Mouse (Mus musculus): ENCODE data around the gene Npff.

Npff gene

GRCm38 (mm10) chr15:102524892-102525485 is at the start of gene Npff:
Npff (minus strand) TSS chr15:102524942.
- peak; percentile 73 for DNase-seq

GRCm38 (mm10) chr15:102572081-102572480 is 47.3 kb upstream of the Npff start:
- no peak for DNase-seq

GRCm38 (mm10) chr15:102567849-102568248 is 43.1 kb upstream of the Npff start:
- DNase-seq = no peak

- DNase-seq = no peak
Observed at GRCm38 (mm10) chr15:102563681-102564080, 38.9 kb upstream of the Npff start.

GRCm38 (mm10) chr15:102563061-102563460 is 38.3 kb upstream of the Npff start:
- DNase-seq = no peak

GRCm38 (mm10) chr15:102562491-102562890 is 37.7 kb upstream of the Npff start:
- DNase-seq = no peak

GRCm38 (mm10) chr15:102557580-102557979 is 32.8 kb upstream of the Npff start:
- no peak for DNase-seq

- DNase-seq = no peak
Observed at GRCm38 (mm10) chr15:102555581-102555980, 30.8 kb upstream of the Npff start.

- no peak for DNase-seq
Observed at GRCm38 (mm10) chr15:102552599-102552998, 27.9 kb upstream of the Npff start.

GRCm38 (mm10) chr15:102547478-102547877 is 22.7 kb upstream of the Npff start:
- DNase-seq = no peak

GRCm38 (mm10) chr15:102546677-102547427 is 22.1 kb upstream of the Npff start:
- no peak for DNase-seq

GRCm38 (mm10) chr15:102546246-102546645 is 21.5 kb upstream of the Npff start:
- DNase-seq = no peak

GRCm38 (mm10) chr15:102544801-102545200 is 20.1 kb upstream of the Npff start:
- no peak for DNase-seq

- DNase-seq = no peak
Observed at GRCm38 (mm10) chr15:102533926-102534325, 9.2 kb upstream of the Npff start.

- no peak for DNase-seq
Observed at GRCm38 (mm10) chr15:102532106-102532900, 7.6 kb upstream of the Npff start.

- no peak for DNase-seq
Observed at GRCm38 (mm10) chr15:102531586-102531985, 6.8 kb upstream of the Npff start.

- DNase-seq = no peak
Observed at GRCm38 (mm10) chr15:102530566-102530965, 5.8 kb upstream of the Npff start.

- no peak for DNase-seq
Observed at GRCm38 (mm10) chr15:102528396-102528795, 3.7 kb upstream of the Npff start.

- DNase-seq = peak; percentile 28
Observed at GRCm38 (mm10) chr15:102527936-102528335, 3.2 kb upstream of the Npff start.

- DNase-seq = peak; percentile 36
Observed at GRCm38 (mm10) chr15:102526111-102527002, 1.6 kb upstream of the Npff start.

GRCm38 (mm10) chr15:102521480-102521879 is 3.3 kb downstream of the Npff start:
- no peak for DNase-seq

GRCm38 (mm10) chr15:102520416-102520815 is 4.3 kb downstream of the Npff start:
- no peak for DNase-seq
